Mouse (Mus musculus): ENCODE data around the gene Arhgef16. TPM values are rescaled to one million over a fixed set of nuclear protein-coding genes. Genes with fewer than 3 reads are reported as not detected.

The Arhgef16 gene
- polyA plus RNA-seq, 1 experiment from 2014 or later = 38.5 TPM

- ATAC-seq (ENCODE audit: low FRiP score, low TSS enrichment) (no peak), DNase-seq (ENCODE audit: low spot score) (no peak)
- 65% methylated on average over 4 of the region's 4 CpGs for whole genome bisulfite sequencing
These were observed 23.9 kb upstream of the Arhgef16 start for GRCm38 (mm10) chr4:154325410-154325809.

GRCm38 (mm10) chr4:154313622-154313967 lies 12.1 kb upstream of the Arhgef16 start:
- Histone ChIP-seq H3K9ac (ENCODE audit: low read length) (no peak overlapping the region), H3K27ac (replicated peaks) (no peak overlapping the region), H3K36me3 (ENCODE audit: control insufficient read depth, insufficient read depth, low read length) (no peaks in the 10 kb centered on the region), H3K4me3 (ENCODE audit: low read depth, low read length) (no peak overlapping the region), H3K4me1 (replicated peaks; ENCODE audit: control insufficient read depth, insufficient read depth) (no peaks in the 10 kb centered on the region), H3K9me3 (ENCODE audit: control insufficient read depth, low read length) (no peaks in the 10 kb centered on the region), H3K4me2 (replicated peaks; ENCODE audit: low read depth) (no peak overlapping the region), H3K27me3 (ENCODE audit: control insufficient read depth, insufficient read depth, low read length) (no peaks in the 10 kb centered on the region)
- DNase-seq (ENCODE audit: low spot score) (no peak), ATAC-seq (ENCODE audit: low FRiP score, low TSS enrichment) (no peak)
- no peak for TF ChIP-seq CTCF (IDR thresholded peaks at IDR 0.05; ENCODE audit: low read depth)
- TF ChIP-seq EP300 (optimal IDR thresholded peaks at IDR 0.05) = no peak
- 80% methylated on average over 11 of the region's 11 CpGs for WGBS

More at GRCm38 (mm10) chr4:154325410-154325809, 23.9 kb upstream of the Arhgef16 start:
- Histone ChIP-seq H3K9me3 (ENCODE audit: control insufficient read depth, low read length) (no peaks in the 10 kb centered on the region), H3K27me3 (ENCODE audit: control insufficient read depth, insufficient read depth, low read length) (no peaks in the 10 kb centered on the region), H3K27ac (replicated peaks) (no peak overlapping the region), H3K4me2 (replicated peaks; ENCODE audit: low read depth) (no peak overlapping the region), H3K36me3 (ENCODE audit: control insufficient read depth, insufficient read depth, low read length) (peaks cover 4% of the 10 kb centered on the region; the same call in 1 of the 2 replicates), H3K4me1 (replicated peaks; ENCODE audit: control insufficient read depth, insufficient read depth) (no peaks in the 10 kb centered on the region), H3K9ac (ENCODE audit: low read length) (no peak overlapping the region), H3K4me3 (ENCODE audit: low read depth, low read length) (no peak overlapping the region)
- TF ChIP-seq CTCF (IDR thresholded peaks at IDR 0.05; ENCODE audit: low read depth) (no peak), EP300 (optimal IDR thresholded peaks at IDR 0.05) (no peak)

GRCm38 (mm10) chr4:154312935-154313621 lies 11.6 kb upstream of the Arhgef16 start:
- Histone ChIP-seq H3K9ac (ENCODE audit: low read length) (no peak overlapping the region), H3K4me3 (ENCODE audit: low read depth, low read length) (no peak overlapping the region), H3K9me3 (ENCODE audit: control insufficient read depth, low read length) (no peaks in the 10 kb centered on the region), H3K27ac (replicated peaks) (no peak overlapping the region), H3K36me3 (ENCODE audit: control insufficient read depth, insufficient read depth, low read length) (no peaks in the 10 kb centered on the region), H3K27me3 (ENCODE audit: control insufficient read depth, insufficient read depth, low read length) (no peaks in the 10 kb centered on the region), H3K4me1 (replicated peaks; ENCODE audit: control insufficient read depth, insufficient read depth) (no peaks in the 10 kb centered on the region), H3K4me2 (replicated peaks; ENCODE audit: low read depth) (no peak overlapping the region)
- ATAC-seq (ENCODE audit: low FRiP score, low TSS enrichment) = no peak
- DNase-seq (ENCODE audit: low spot score) = no peak
- 68% methylated on average over 4 of the region's 4 CpGs for WGBS
- TF ChIP-seq EP300 (optimal IDR thresholded peaks at IDR 0.05) = no peak
- TF ChIP-seq CTCF (IDR thresholded peaks at IDR 0.05; ENCODE audit: low read depth) = no peak

- DNase-seq (ENCODE audit: low spot score) (no peak), ATAC-seq (ENCODE audit: low FRiP score, low TSS enrichment) (peak; percentile 22; the same call in 1 of the 2 replicates)
- TF ChIP-seq EP300 (optimal IDR thresholded peaks at IDR 0.05) = no peak
- TF ChIP-seq CTCF (IDR thresholded peaks at IDR 0.05; ENCODE audit: low read depth) = no peak
- H3K4me1 ChIP-seq (replicated peaks; ENCODE audit: control insufficient read depth, insufficient read depth) = no peaks in the 10 kb centered on the region
- H3K4me3 ChIP-seq (ENCODE audit: low read depth, low read length) = no peak overlapping the region
- H3K9me3 ChIP-seq (ENCODE audit: control insufficient read depth, low read length) = no peaks in the 10 kb centered on the region
- H3K36me3 ChIP-seq (ENCODE audit: control insufficient read depth, insufficient read depth, low read length) = no peaks in the 10 kb centered on the region
- no peak overlapping the region for H3K9ac ChIP-seq (ENCODE audit: low read length)
- H3K27me3 ChIP-seq (ENCODE audit: control insufficient read depth, insufficient read depth, low read length) = no peaks in the 10 kb centered on the region
- H3K4me2 ChIP-seq (replicated peaks; ENCODE audit: low read depth) = no peak overlapping the region
- no peak overlapping the region for H3K27ac ChIP-seq (replicated peaks)
- WGBS = 94% methylated on average over 2 of the region's 2 CpGs
These were observed 10.8 kb upstream of the Arhgef16 start for GRCm38 (mm10) chr4:154312143-154312812.

- H3K27me3 ChIP-seq (ENCODE audit: control insufficient read depth, insufficient read depth, low read length) = no peaks in the 10 kb centered on the region
- no peak overlapping the region for H3K9ac ChIP-seq (ENCODE audit: low read length)
- ATAC-seq (ENCODE audit: low FRiP score, low TSS enrichment) (no peak), DNase-seq (ENCODE audit: low spot score) (no peak)
- H3K9me3 ChIP-seq (ENCODE audit: control insufficient read depth, low read length) = no peaks in the 10 kb centered on the region
- WGBS = 50% methylated on average over 9 of the region's 9 CpGs
- TF ChIP-seq EP300 (optimal IDR thresholded peaks at IDR 0.05) (no peak), CTCF (IDR thresholded peaks at IDR 0.05; ENCODE audit: low read depth) (no peak)
- no peaks in the 10 kb centered on the region for H3K36me3 ChIP-seq (ENCODE audit: control insufficient read depth, insufficient read depth, low read length)
- H3K4me2 ChIP-seq (replicated peaks; ENCODE audit: low read depth) = no peak overlapping the region
- no peak overlapping the region for H3K27ac ChIP-seq (replicated peaks)
- H3K4me3 ChIP-seq (ENCODE audit: low read depth, low read length) = no peak overlapping the region
- H3K4me1 ChIP-seq (replicated peaks; ENCODE audit: control insufficient read depth, insufficient read depth) = no peaks in the 10 kb centered on the region
These were observed 9.2 kb upstream of the Arhgef16 start for GRCm38 (mm10) chr4:154310576-154311262.

All from stomach, postnatal 0 days (tissue).